Mouse (Mus musculus): ENCODE results near the gene Tapbpl.
A peak's percentile ranks its signal among the peaks of the same experiment; 100 is the strongest.
"Not testable (repeated sequence)": the region's sequence is repeated elsewhere in the genome, so short reads cannot be mapped to it uniquely, and the experiment has no call there.

Tapbpl gene

DNA sequence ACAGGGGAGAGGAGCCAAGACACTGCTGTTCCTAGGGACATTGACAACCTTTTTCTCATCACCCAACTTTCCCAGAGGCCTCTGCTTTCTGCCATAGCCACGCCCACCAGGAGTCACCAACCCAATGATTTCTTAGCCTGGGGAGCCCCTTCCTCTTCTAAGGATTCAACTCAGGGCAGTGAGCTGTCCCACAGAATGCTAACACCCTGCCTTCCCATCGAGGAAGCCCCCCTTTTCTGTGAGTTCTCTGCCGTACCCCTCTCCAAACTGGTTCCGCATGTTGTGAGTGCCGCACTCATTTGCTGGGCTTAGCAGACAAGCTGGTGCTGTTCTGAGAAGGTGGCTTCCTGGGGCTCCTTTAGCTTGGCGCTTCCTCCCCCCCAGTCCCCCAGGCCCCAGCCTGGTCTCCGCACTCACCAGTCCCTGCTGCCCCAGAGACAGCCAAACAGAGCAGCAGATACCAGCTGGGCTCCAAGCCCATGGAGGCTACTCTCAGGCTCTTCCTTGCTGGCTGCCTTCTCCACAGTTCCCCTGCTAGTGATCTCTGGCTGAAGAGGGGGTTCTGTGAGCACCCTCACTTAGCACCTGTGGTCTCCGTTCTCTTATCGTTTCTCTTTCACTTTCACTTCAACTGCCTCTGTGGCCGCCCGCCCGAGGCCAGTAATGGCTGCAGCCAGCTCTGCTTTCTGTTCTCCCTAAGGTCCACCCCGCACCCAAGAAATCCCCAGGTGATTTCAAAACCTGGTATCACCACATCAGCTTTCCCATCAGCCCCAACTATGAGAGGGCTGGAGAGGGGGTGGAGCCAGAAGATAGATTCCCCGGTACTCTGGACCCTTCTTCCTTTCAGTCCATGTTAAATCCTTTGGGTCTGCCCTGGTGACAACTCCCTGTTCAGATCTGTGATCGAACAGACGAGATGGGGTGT lies at the start of gene Tapbpl:
Tapbpl (minus strand) TSS at position 744 of the 928 bp plus-strand sequence.
- no peak for DNase-seq (ENCODE audit: low read depth, low spot score)

DNA sequence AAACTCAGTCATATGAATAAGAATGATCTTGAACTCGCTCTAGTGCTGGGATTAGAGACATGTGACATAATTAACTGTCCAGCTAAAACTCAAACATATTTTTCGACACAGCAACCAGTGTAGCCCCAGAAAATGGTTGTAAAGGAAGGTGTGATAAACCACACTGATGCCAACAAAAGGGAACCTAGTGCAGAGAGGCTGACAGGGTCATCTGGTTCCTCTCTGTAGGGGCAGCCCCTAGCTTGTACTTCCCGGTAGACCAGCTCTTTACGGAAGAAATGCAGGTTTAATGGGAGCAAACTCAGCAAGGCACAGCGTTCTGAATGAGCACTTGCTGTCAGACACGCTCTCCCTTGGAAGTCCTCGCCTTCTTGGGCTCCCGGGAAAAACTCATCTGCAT lies 48.1 kb upstream of the Tapbpl start:
- no peak for DNase-seq (ENCODE audit: low read depth, low spot score)

DNA sequence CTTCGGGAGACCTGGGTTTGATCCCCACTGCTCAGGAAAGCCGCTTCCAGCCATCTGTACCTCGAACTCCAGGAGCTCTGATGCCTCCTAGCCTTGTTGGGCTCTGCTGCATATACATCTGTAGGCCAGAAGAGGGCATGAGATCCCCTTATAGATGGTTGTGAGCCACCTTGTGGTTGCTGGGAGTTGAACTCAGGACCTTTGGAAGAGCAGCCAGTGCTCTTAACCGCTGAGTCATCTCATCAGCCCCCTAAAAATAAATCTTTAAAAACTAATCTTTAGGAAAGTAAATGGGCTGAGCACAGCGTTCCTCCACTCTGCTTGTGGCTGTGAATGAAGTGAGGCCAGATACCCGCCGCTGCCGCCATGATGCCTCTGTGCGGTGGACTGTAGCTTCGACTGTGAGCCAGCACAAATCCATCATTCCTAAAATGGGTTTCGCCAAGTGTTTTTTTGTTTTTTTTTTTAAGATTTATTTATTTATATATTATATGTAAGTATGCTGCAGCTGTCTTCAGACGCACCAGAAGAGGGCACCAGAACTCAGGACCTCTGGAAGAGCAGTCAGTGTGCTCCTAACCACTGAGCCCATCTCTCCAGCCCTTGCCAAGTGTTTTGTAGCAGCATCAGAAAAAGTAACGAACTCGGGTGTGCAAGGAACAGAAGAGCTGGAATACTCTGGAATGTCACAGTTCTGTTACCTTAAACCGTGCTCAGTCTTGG lies 43.3 kb upstream of the Tapbpl start:
- DNase-seq (ENCODE audit: low read depth, low spot score) = no peak

- no peak for DNase-seq (ENCODE audit: low read depth, low spot score)
Measured at GRCm38 (mm10) chr6:125272228-125272785, 40.6 kb upstream of the Tapbpl start.

GRCm38 (mm10) chr6:125271455-125272227 lies 40.0 kb upstream of the Tapbpl start:
- peak; percentile 83 for DNase-seq (ENCODE audit: low read depth, low spot score)

- DNase-seq (ENCODE audit: low read depth, low spot score) = no peak
Measured at GRCm38 (mm10) chr6:125268799-125269198, 37.1 kb upstream of the Tapbpl start.

DNA sequence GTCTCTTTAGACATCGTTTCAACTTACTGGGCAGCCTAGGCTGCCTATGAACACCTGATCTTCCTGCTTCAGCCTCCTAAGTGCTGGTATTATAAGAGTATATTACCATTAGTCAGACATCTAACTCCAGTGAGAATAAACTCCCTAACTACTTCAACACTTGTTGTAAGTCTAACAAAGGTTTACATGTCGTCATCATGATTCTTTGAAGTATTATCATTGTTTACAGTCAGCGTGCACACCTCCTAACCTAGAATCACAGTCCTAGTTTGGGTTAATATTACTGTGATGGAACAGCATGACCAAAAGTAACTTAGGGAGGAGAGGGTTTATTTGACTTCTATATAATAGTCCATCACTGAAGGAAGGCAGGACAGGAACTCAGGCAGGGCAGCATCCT lies 35.8 kb upstream of the Tapbpl start:
- DNase-seq (ENCODE audit: low read depth, low spot score) = no peak

DNA sequence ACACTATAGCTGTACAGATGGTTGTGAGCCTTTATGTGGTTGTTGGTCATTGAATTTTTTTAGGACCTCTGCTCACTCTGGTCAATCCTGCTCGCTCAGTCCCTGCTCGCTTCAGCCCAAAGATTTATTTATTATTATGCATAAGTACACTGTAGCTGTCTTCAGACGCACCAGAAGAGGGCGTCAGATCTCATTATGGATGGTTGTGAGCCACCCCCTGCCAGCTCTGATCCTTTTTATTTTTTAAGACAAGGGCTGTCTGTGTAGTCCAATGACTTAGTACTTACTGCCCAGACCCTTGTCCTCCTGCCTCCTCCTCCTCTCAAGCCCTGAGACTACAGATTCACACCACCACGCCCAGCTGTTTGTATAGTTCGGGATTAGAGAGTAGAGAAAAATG lies 34.9 kb upstream of the Tapbpl start:
- DNase-seq (ENCODE audit: low read depth, low spot score) = not testable (repeated sequence)

- DNase-seq (ENCODE audit: low read depth, low spot score) = no peak
Measured at GRCm38 (mm10) chr6:125266091-125266490, 34.4 kb upstream of the Tapbpl start.

DNA sequence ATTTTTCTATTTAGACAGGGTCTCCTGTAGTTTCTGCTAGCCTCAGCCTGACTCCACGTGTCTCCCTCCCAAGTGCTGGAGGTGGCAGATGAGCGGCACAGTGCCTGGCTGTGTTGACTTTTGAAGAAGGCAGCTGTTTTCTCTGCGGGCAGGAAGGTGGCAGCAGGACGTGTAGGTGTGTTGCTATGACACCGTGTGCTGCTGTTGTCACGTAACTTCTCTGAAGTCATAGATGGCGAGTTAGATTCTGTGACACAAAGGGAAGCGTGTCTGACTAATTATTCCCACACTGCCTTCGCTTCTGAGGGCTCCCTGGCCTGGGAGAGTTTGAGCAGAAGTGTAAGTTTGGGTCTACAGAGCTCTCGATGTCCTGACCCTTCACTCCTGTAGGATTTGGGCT lies 33.6 kb upstream of the Tapbpl start:
- DNase-seq (ENCODE audit: low read depth, low spot score) = no peak

DNA sequence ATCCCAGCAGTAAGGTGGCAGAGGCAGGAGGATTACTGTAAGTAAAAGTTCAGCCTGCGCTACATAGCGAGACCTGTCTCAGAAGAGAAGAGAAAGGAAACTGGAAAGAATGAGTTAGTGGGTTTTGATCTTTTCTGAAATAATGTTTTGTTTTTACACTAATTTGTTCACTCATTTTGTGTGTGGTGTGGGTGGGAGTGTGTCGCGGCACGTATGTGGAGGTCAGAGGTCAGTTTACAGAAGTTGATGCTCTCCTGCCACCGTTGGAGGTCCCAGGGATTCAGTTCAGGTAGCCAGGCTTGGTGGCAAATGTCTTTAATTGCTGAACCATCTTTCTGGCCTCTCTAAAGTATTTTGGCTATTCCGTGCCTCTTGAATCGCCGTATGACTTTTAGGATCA lies 32.6 kb upstream of the Tapbpl start:
- no peak for DNase-seq (ENCODE audit: low read depth, low spot score)

DNA sequence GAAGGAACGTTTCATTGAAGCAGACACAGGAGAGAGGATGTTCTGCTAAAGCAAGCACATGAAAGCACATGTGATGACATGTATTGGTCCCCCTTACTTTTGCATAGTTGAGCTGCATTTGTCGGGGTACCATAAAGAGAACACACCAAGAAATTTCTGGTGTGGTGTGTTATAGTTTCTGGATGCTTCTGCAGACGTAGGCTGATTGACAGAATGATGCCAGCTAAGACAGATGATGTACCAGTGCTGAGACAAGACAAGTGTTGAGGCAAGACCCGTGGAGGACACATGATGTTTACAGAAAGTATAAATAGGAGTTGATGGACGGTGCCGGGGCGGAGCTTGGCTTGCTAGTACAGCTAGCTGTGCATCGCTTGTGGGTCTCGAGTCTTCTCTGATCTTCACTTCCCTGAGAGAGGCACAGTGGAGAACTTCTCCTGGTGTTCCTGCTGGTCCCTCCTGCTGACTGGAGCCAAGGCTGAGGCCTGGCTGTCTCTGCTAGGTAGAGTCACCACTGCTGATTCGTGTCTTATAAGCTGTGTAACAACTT lies 28.4 kb upstream of the Tapbpl start:
- DNase-seq (ENCODE audit: low read depth, low spot score) = no peak

GRCm38 (mm10) chr6:125256222-125256966 lies 24.7 kb upstream of the Tapbpl start:
- no peak for DNase-seq (ENCODE audit: low read depth, low spot score)

GRCm38 (mm10) chr6:125255516-125256044 lies 23.9 kb upstream of the Tapbpl start:
- DNase-seq (ENCODE audit: low read depth, low spot score) = no peak

DNA sequence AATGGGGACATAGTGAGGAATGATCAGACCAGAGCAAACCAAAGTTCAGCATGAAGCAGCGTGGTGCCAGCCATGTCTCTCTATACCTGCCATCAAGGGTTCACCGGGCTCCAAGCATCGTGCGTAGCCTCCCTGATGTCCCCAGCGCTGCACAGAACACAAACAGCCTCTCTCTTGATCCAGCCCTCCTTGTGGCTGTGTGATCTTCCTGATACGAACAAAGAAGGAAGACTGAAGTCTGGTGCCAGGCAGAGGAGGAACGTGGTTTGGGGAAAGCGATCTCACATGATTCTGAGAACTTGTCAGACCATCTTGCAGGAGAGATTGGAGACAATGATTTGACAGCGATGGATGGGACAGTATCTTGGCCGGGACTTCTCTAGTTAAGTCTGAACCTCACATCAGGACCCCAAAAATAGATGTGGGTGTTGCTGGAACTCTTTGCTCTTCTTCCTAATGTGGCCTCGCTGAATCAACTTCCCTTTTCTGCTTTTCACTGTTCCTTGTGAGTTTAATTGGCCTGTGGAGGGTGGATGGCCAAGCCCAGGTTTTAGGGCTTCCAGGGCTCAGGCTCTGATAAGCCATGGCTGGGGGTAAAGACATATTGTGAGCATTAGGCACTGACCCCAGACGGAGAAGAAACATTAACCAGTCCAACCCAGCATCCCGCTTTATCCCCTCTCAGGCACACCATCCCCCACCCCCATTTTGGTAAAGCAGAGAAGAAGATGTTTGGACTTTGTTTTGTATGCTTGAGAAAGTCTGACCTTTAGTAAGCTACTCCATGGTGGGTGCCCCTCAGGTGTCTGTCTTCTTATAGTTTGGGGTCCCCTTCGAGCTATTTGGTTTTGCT lies 22.4 kb upstream of the Tapbpl start:
- no peak for DNase-seq (ENCODE audit: low read depth, low spot score)

- no peak for DNase-seq (ENCODE audit: low read depth, low spot score)
Measured at GRCm38 (mm10) chr6:125252711-125253110, 21.1 kb upstream of the Tapbpl start.

- no peak for DNase-seq (ENCODE audit: low read depth, low spot score)
Measured at GRCm38 (mm10) chr6:125252285-125252684, 20.6 kb upstream of the Tapbpl start.

GRCm38 (mm10) chr6:125244551-125244950 lies 12.9 kb upstream of the Tapbpl start:
- no peak for DNase-seq (ENCODE audit: low read depth, low spot score)

DNA sequence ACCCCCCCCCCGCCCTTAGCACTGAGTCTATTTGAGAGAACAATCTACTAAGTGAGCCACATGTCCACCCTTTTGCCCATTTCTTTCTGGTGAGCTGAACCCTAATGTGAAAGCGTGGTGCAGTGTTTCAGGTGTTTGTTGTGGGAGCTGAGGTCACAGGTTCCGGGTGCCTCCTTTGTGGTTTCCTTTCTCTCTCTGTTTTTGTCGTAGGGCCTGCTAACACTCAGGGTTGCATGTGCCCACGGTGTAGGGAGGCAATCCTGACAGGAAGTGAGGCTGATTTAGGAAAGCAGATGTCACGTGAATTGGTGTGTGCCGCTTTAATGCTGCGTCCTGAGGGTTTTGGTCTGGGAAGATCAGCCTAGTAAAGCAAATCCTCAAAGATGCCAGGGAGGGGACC lies 9.9 kb upstream of the Tapbpl start:
- no peak for DNase-seq (ENCODE audit: low read depth, low spot score)
